Mouse (Mus musculus) left cerebral cortex, postnatal 36 days (tissue): ENCODE results near the gene Radil. TPM values are rescaled to one million over a fixed set of nuclear protein-coding genes. Genes with fewer than 3 reads are reported as not detected.

Source experiments
- total RNA-seq, 2 experiments: library from RNA; stranded (reverse); gene quantifications; 2 replicates each; pipeline ENCODE4 v1.2.3; 2021

Radil gene
- total RNA-seq, 2 experiments from 2014 or later = 13.0 to 21.2 TPM

Other genes with a start within 250 kb of the Radil start
- gene Foxk1, start 149.6 kb downstream of the Radil start, total RNA-seq = 10 to 100 TPM; 42.4 to 42.5 TPM
- 10 to 100 TPM; 21.4 to 22.4 TPM for gene Ap5z1, start 87.2 kb downstream of the Radil start, total RNA-seq
- under 1 TPM; 0.42 to 0.86 TPM for gene Papolb, start 21.0 kb downstream of the Radil start, total RNA-seq
- gene Mmd2, start 57.7 kb upstream of the Radil start, total RNA-seq = 100 to 1,000 TPM; 102 to 108 TPM
- gene Wipi2, start 76.6 kb upstream of the Radil start, total RNA-seq = 100 to 1,000 TPM; 101 to 108 TPM
- 10 to 100 TPM in 1 of 2 experiments, 1 to 10 TPM in 1; 8.9 to 17.0 TPM for gene Slc29a4, start 141.4 kb upstream of the Radil start, total RNA-seq